Mouse (Mus musculus): ENCODE data around the gene Rab35.

DNA sequence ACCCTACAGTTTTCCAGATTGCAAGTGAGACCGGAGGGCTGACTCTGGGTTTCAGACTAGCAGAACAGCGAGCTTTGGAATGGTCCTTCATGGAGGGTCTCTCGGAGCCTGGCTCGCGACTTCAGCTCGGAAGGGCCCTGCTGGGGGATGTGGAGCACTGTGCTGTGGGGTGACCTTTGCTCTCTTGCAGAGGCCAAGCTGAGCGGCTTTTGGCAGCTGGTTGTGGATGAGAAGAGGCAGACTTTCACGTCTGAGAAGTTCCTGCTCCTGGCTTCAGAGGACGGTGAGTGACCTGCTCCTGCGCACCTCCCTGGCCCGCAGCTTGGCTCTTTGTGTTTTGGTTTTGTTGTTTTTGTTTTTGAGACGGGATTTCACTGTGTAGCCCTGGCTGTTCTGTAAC is 46.1 kb upstream of the Rab35 start:
- TF ChIP-seq CTCF (IDR thresholded peaks at IDR 0.05; ENCODE audit: low read depth, low read length) = no peak
- no peak for TF ChIP-seq POLR2AphosphoS5 (IDR thresholded peaks at IDR 0.05; ENCODE audit: insufficient replicate concordance, low read depth, low read length)
- TF ChIP-seq TAL1 (conservative IDR thresholded peaks at IDR 0.05; ENCODE audit: low read depth, low read length) = no peak

All from G1E (cell line).